Mouse (Mus musculus): ENCODE data around the gene Papss2. TPM values are rescaled to one million over a fixed set of nuclear protein-coding genes. Genes with fewer than 3 reads are reported as not detected.
A peak's percentile ranks its signal among the peaks of the same experiment; 100 is the strongest.

Gene Papss2
- total RNA-seq, 1 experiment from 2014 or later, result 0.99 TPM

GRCm38 (mm10) chr19:32620859-32621445 lies 25.4 kb downstream of the Papss2 start:
- ATAC-seq (replicated peaks in 1 of 2; ENCODE audit: insufficient read depth in 1 of 2, low FRiP score in 2 of 2, low TSS enrichment in 1 of 2, low read depth in 1 of 2, poor library complexity in 2 of 2, severe bottlenecking in 2 of 2), result no peak

GRCm38 (mm10) chr19:32622142-32622541 lies 26.6 kb downstream of the Papss2 start:
- ATAC-seq (replicated peaks in 1 of 2; ENCODE audit: insufficient read depth in 1 of 2, low FRiP score in 2 of 2, low TSS enrichment in 1 of 2, low read depth in 1 of 2, poor library complexity in 2 of 2, severe bottlenecking in 2 of 2), result no peak

GRCm38 (mm10) chr19:32626768-32627331 lies 31.3 kb downstream of the Papss2 start:
- no peak for ATAC-seq (replicated peaks in 1 of 2; ENCODE audit: insufficient read depth in 1 of 2, low FRiP score in 2 of 2, low TSS enrichment in 1 of 2, low read depth in 1 of 2, poor library complexity in 2 of 2, severe bottlenecking in 2 of 2)

GRCm38 (mm10) chr19:32627631-32628030 lies 32.0 kb downstream of the Papss2 start:
- ATAC-seq (replicated peaks in 1 of 2; ENCODE audit: insufficient read depth in 1 of 2, low FRiP score in 2 of 2, low TSS enrichment in 1 of 2, low read depth in 1 of 2, poor library complexity in 2 of 2, severe bottlenecking in 2 of 2), result no peak

- no peak for ATAC-seq (replicated peaks in 1 of 2; ENCODE audit: insufficient read depth in 1 of 2, low FRiP score in 2 of 2, low TSS enrichment in 1 of 2, low read depth in 1 of 2, poor library complexity in 2 of 2, severe bottlenecking in 2 of 2)
Observed at GRCm38 (mm10) chr19:32628572-32629132, 33.1 kb downstream of the Papss2 start.

GRCm38 (mm10) chr19:32634916-32635315 lies 39.3 kb downstream of the Papss2 start:
- no peak for ATAC-seq (replicated peaks in 1 of 2; ENCODE audit: insufficient read depth in 1 of 2, low FRiP score in 2 of 2, low TSS enrichment in 1 of 2, low read depth in 1 of 2, poor library complexity in 2 of 2, severe bottlenecking in 2 of 2)

- peak; percentile 56 to 84 for ATAC-seq (replicated peaks in 1 of 2; ENCODE audit: insufficient read depth in 1 of 2, low FRiP score in 2 of 2, low TSS enrichment in 1 of 2, low read depth in 1 of 2, poor library complexity in 2 of 2, severe bottlenecking in 2 of 2)
Observed at GRCm38 (mm10) chr19:32637357-32638275, 42.0 kb downstream of the Papss2 start.

- ATAC-seq (replicated peaks in 1 of 2; ENCODE audit: insufficient read depth in 1 of 2, low FRiP score in 2 of 2, low TSS enrichment in 1 of 2, low read depth in 1 of 2, poor library complexity in 2 of 2, severe bottlenecking in 2 of 2), result no peak
Observed at GRCm38 (mm10) chr19:32638276-32638903, 42.8 kb downstream of the Papss2 start.

- ATAC-seq (replicated peaks in 1 of 2; ENCODE audit: insufficient read depth in 1 of 2, low FRiP score in 2 of 2, low TSS enrichment in 1 of 2, low read depth in 1 of 2, poor library complexity in 2 of 2, severe bottlenecking in 2 of 2), result no peak
Observed at GRCm38 (mm10) chr19:32641535-32641934, 45.9 kb downstream of the Papss2 start.

GRCm38 (mm10) chr19:32641995-32642394 lies 46.4 kb downstream of the Papss2 start:
- no peak for ATAC-seq (replicated peaks in 1 of 2; ENCODE audit: insufficient read depth in 1 of 2, low FRiP score in 2 of 2, low TSS enrichment in 1 of 2, low read depth in 1 of 2, poor library complexity in 2 of 2, severe bottlenecking in 2 of 2)

GRCm38 (mm10) chr19:32643642-32644041 lies 48.1 kb downstream of the Papss2 start:
- ATAC-seq (replicated peaks in 1 of 2; ENCODE audit: insufficient read depth in 1 of 2, low FRiP score in 2 of 2, low TSS enrichment in 1 of 2, low read depth in 1 of 2, poor library complexity in 2 of 2, severe bottlenecking in 2 of 2), result no peak

GRCm38 (mm10) chr19:32645939-32646338 lies 50.3 kb downstream of the Papss2 start:
- ATAC-seq (replicated peaks in 1 of 2; ENCODE audit: insufficient read depth in 1 of 2, low FRiP score in 2 of 2, low TSS enrichment in 1 of 2, low read depth in 1 of 2, poor library complexity in 2 of 2, severe bottlenecking in 2 of 2), result no peak

GRCm38 (mm10) chr19:32646382-32646781 lies 50.8 kb downstream of the Papss2 start:
- no peak for ATAC-seq (replicated peaks in 1 of 2; ENCODE audit: insufficient read depth in 1 of 2, low FRiP score in 2 of 2, low TSS enrichment in 1 of 2, low read depth in 1 of 2, poor library complexity in 2 of 2, severe bottlenecking in 2 of 2)

GRCm38 (mm10) chr19:32648019-32648571 lies 52.5 kb downstream of the Papss2 start:
- ATAC-seq (replicated peaks in 1 of 2; ENCODE audit: insufficient read depth in 1 of 2, low FRiP score in 2 of 2, low TSS enrichment in 1 of 2, low read depth in 1 of 2, poor library complexity in 2 of 2, severe bottlenecking in 2 of 2), result no peak

- ATAC-seq (replicated peaks in 1 of 2; ENCODE audit: insufficient read depth in 1 of 2, low FRiP score in 2 of 2, low TSS enrichment in 1 of 2, low read depth in 1 of 2, poor library complexity in 2 of 2, severe bottlenecking in 2 of 2), result no peak
Observed at GRCm38 (mm10) chr19:32651046-32651445, 55.5 kb downstream of the Papss2 start.

GRCm38 (mm10) chr19:32653122-32653521 lies 57.5 kb downstream of the Papss2 start:
- no peak for ATAC-seq (replicated peaks in 1 of 2; ENCODE audit: insufficient read depth in 1 of 2, low FRiP score in 2 of 2, low TSS enrichment in 1 of 2, low read depth in 1 of 2, poor library complexity in 2 of 2, severe bottlenecking in 2 of 2)

GRCm38 (mm10) chr19:32653630-32654362 lies 58.2 kb downstream of the Papss2 start:
- no peak for ATAC-seq (replicated peaks in 1 of 2; ENCODE audit: insufficient read depth in 1 of 2, low FRiP score in 2 of 2, low TSS enrichment in 1 of 2, low read depth in 1 of 2, poor library complexity in 2 of 2, severe bottlenecking in 2 of 2)
